Mouse (Mus musculus): ENCODE results near the gene Abi3bp.

The Abi3bp gene

DNA sequence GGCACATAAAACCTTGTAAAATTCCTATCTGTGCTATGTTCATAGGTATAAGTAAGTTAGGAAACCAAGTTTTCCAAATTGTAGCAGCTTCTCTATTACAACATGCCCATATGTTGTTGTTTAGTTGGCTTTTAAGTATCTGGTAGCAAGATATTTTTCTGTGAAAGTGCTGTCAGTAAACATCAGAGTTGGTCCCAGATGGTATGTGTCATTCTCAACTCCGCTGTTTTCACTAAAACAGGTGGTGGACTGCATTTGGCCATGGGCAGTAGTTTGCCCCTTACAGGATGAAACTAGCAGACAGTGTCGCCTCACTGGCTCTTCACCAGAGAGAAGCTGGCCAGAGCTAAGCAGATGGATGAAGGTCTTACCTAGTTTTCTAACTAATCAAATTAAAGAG is 26.3 kb downstream of the Abi3bp start:
- DNase-seq (ENCODE audit: low spot score), result no peak

- DNase-seq (ENCODE audit: low spot score), result no peak
Measured at GRCm38 (mm10) chr16:56518024-56518423, 40.3 kb downstream of the Abi3bp start.

DNA sequence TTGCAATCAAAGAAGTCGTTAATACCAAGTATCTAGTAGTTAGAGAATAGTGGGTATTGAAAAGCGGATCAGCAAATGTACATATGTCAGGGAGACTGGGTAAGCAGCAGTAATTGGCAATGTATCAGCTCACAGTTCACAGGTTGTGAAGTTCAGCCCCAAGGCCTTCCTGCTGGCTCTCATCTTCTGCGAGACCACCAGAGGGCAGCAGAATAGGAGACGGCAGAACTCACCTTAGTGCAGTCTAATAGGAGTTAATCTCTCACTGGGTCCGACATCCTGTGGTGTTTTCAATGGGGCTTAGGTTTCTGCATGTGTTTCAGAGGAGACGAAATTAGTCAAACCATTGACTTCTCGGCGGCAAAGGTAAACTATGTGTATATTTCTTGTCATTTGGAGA is 46.7 kb downstream of the Abi3bp start:
- DNase-seq (ENCODE audit: low spot score), result no peak

DNA sequence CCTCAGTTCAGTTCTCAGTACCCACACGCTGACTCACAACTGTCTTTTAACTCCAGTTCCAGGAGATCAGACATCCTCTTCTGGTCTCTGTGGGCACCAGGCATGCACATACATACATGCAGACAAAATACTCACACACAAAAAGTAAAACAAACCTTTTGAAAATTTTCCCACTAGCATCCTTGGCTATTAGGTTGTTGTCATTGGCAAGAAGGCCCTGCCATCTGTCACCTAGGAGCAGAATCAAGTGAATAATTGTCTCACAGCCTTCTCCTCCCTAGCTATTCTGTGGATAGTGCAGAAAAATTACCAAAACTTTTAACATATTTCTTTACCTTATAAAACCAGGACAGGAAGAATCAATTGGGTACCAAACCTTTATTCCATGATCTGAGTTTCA is 48.8 kb downstream of the Abi3bp start:
- no peak for DNase-seq (ENCODE audit: low spot score)

- DNase-seq (ENCODE audit: low spot score), result no peak
Measured at GRCm38 (mm10) chr16:56528079-56528688, 50.5 kb downstream of the Abi3bp start.

DNA sequence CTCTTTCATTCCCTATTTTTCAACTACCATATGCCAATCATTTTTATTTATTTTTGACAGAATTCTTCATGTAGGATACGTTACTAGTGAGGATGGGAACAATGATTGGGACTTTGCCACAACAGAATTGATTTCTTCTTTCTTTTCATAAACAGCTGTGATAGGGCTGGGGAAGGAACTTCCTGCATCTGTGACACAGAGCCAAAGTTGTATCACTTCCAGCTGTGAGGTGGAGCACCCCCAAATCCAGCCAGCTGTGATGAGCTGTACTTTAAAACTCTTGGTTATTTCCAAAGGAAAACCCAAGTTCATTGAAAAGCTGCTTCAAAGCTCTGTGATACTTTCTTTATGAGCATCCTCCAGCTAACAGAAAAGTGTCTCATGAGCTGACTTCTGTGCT is 101.9 kb downstream of the Abi3bp start:
- DNase-seq (ENCODE audit: low spot score), result no peak

DNA sequence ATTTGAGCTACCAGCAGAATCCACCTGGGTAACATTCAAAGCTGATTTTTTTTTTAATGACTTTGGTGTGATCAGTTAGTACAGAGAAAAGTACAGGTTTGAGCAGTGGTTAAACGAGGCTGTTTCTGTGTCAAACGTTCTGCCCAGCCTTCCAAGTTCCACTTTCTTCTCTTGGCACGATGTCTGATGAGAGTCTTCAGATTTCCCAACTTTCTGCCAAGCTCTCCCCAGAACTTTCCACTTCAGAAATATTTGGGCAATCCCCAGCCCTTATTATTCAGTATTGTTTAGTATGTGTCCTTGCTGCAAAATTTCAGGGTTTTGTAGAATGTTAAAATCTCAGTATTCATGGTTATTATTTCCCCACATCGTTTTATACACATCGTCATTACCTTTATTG is 115.9 kb downstream of the Abi3bp start:
- DNase-seq (ENCODE audit: low spot score), result no peak

DNA sequence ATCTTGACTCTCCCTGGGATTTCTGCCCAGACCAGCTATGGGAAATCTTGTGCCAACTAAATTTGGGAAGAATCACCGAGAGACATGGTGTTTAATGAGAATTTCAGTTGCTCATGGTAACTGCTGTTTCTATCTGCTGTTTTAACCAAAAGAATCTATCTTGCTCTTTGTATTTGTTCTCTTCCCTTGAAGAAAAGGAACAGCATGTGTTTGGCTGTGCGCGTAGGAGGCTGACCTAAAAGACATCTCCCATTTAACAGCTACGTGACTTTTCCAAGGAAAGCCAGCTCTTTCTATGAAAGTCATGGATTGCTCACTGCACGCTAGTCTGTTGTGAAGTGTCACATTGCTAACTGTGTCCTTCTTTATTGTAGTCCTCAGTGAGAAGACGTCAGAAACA is 117.2 kb downstream of the Abi3bp start:
- DNase-seq (ENCODE audit: low spot score), result no peak

GRCm38 (mm10) chr16:56598427-56598826 is 120.7 kb downstream of the Abi3bp start:
- no peak for DNase-seq (ENCODE audit: low spot score)

- DNase-seq (ENCODE audit: low spot score), result no peak
Measured at GRCm38 (mm10) chr16:56602394-56602793, 124.7 kb downstream of the Abi3bp start.

- DNase-seq (ENCODE audit: low spot score), result no peak
Measured at GRCm38 (mm10) chr16:56610572-56610971, 132.9 kb downstream of the Abi3bp start.

DNA sequence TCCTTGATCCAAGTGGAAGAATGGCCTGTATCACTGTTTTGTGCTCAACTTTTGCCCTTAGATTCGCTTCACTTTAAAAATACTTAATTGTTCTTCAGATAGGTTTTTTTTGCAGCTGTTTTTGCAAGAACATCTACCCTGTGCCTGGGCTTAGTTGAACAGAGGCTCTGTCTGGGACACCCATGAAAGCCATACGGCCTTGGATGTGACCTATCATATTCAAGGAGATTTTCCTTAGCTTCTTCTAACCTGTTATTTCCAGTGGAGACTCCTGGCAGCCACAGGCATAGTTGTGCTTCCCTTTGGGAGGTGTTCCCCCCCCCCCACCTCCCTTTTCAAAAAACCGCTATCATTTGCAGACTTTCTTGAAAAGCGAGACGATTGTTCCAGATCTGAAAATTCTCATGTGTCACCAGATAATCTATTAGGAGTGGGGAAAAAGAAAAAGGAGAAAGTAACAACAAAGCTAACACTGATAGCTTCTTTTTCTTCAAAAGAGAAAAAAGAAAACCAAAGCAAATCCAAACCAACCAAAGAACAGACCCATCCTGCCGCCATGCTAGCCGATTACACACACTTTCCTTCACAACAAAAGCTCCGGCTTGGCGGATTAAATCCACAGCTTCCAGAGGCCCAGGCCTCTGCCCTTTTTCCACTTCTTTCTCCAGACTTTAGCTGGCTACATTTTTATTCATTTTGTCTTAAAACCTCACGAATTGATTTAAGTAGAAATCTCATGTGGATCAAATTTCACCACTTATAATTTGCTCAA is 133.6 kb downstream of the Abi3bp start:
- no peak for DNase-seq (ENCODE audit: low spot score)

DNA sequence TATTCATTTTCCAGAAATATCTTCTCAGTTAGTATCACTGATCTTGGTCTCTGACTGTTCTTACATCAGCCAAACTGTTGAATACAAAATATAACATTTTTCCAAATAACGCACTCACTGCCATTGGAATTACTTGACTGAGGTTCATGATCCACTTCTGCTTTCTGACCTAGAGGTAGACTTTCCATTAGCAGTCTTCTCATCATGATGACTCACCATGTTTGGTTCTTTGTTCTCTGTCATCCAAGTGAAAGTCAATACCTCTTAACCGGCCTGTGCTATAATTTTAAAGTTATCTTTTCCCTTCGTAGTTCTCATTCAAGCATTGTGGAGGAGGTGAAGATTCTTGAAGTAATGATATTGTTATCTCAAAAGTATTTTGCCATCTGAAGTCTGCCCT is 160.9 kb downstream of the Abi3bp start:
- DNase-seq (ENCODE audit: low spot score), result no peak

GRCm38 (mm10) chr16:56645251-56645650 is 167.6 kb downstream of the Abi3bp start:
- no peak for DNase-seq (ENCODE audit: low spot score)

DNA sequence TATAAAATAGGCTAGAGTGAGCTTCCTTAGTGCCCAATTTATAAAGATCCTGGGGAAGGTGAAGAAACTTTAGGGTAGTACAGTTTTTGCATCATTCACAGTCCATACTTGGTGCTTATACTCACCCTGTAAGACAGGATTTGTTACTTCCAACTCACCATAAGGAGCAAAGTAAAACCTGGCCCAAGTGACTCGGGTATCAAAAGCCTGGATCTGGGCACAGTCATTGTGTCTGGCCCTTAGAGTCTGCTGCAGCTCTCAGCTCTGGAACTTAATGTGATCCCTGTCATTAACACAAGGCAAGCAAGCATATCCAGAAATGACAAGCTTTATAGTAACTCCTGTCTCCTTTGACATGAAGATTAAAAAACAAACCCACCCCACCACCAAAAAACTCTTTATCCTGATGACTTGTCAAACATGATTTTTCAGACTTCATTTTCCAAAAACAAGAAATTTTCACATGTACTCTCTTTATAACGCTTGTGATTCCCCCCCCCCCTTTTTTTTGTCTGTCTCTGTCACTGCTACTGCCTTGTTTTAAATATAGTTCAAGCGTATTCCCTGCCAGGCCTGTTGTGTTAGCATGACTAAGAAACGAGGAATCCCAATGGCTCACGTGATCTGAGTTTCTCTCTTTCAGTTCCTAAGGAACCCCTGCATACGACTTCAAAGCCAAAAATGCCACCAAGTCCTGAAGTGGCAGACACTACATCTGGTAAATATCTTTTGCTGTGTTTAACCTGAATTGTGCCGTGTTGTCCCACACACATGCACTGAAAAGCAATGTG is 168.9 kb downstream of the Abi3bp start:
- DNase-seq (ENCODE audit: low spot score), result no peak

DNA sequence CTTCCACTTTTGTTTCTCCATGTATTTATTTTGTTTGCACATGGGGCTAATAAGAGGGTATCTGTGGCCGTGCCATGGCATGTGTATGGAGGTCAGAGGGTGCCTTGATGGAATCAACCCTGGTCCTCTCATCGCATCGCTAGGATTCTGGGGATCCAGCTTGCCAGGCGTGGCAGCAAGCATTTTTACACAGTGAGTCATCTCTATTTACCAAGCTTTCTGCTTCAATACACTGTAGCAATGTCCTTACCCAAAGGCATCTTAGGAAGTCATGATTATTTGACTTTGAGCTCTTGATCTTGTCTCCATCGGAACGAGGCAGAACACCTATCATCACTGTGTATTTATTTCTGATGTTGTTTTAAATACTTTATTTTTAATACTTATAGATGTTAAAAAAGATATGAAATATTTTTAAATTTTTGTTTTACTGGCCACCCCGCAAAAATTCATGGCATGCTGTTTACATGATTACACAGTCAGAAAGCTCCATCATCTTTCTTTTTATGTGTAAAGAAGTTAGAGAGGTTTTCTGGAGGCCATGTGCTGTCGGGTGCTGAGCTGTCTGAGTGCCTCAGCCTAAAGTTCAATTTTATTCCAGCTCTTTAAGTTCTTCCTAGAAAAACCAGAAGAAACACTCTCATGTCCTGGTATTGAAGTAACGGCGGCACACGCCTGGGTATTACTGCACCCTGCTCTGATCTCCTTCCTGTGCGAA is 177.7 kb downstream of the Abi3bp start:
- no peak for DNase-seq (ENCODE audit: low spot score)

DNA sequence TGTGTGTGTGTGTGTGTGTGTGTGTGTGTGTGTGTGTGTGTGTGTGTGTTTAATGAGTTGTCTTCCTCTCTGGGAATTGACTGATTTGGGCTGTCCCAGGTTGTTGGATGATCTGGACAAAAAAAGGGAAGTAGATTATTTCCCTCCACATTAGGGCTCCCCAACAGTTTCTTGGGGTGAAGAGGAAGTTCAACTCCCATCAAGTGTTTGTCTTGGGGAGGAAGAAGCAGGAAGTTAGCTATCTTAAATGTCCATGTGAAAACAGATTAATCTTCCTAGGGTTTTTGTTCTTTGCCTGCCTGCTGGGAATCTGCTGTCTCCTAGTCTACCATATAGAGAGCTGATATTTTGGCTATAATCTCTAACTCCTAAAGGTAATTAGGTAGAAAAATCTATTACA is 181.2 kb downstream of the Abi3bp start:
- DNase-seq (ENCODE audit: low spot score), result no peak

- no peak for DNase-seq (ENCODE audit: low spot score)
Measured at GRCm38 (mm10) chr16:56669520-56669919, 191.8 kb downstream of the Abi3bp start.

- no peak for DNase-seq (ENCODE audit: low spot score)
Measured at GRCm38 (mm10) chr16:56670941-56671340, 193.3 kb downstream of the Abi3bp start.

- no peak for DNase-seq (ENCODE audit: low spot score)
Measured at GRCm38 (mm10) chr16:56673420-56673819, 195.7 kb downstream of the Abi3bp start.

GRCm38 (mm10) chr16:56677146-56677545 is 199.5 kb downstream of the Abi3bp start:
- DNase-seq (ENCODE audit: low spot score), result no peak

DNA sequence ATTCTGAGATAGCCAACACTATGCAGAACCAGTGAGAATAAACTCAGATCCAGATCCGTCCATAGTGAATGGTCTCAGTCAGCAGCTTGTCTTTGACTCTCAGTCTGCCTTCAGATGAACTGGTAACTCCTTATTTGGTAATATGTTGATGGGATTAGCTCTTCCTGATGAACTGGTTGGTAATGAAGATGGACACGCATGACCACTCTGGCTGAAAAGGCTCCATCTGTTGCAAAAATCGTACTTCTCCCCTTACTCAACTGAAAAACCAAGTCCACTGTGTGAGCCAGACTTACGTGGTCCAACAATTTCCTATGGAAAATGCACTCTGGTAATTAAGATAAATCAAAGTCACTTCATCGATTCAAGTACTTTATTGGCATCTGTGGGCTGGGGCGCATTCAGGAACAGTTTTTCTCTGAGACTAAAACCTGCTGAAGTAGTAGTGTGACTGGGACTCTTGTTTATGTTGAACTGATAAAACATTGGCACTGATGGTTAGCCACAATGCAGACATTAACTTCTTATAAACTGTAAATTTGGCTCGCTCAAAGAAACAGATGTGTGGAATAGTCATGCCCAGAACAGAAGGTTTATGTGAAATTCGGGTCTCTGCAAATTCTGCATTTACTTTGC is 203.4 kb downstream of the Abi3bp start:
- no peak for DNase-seq (ENCODE audit: low spot score)
